Mouse (Mus musculus) liver, embryonic 13.5 days (tissue): ENCODE measurements around the gene Wdr60. TPM values are rescaled to one million over a fixed set of nuclear protein-coding genes. Genes with fewer than 3 reads are reported as not detected.

ENCODE experiments used
- microRNA-seq: library from miRNA; unstranded; fragments of <30 nt; microRNA quantifications from one replicate; pipeline ENCODE4, GENCODE M21; 2016
- polyA plus RNA-seq: library from polyadenylated mRNA; unstranded; fragments of >200 nt; fragmentation: Nextera tagmentation; extraction: Ambion mirVana; gene quantifications from 2 replicates; pipeline ENCODE4 v1.2.1, GENCODE M21; 2015

Wdr60 gene
- polyA plus RNA-seq, 1 experiment from 2014 or later: 5.2 TPM

Small RNA genes lying within 50 kb of the gene (microRNA-seq; reads per million reads assigned to microRNA genes)
- not detected for gene Gm23190

Other genes starting within 250 kb of the Wdr60 start
- gene Zfp386, start 215.3 kb downstream of the Wdr60 start, polyA plus RNA-seq: 6.8 and 7.3 TPM in 2 replicates
- 0.19 and 0.22 TPM in 2 replicates for gene Vipr2, start 185.3 kb downstream of the Wdr60 start, polyA plus RNA-seq
- gene Gm11027, start 12.4 kb upstream of the Wdr60 start, polyA plus RNA-seq: not detected in 2 replicates
- 8.3 and 9.8 TPM in 2 replicates for gene Esyt2, start 18.2 kb upstream of the Wdr60 start, polyA plus RNA-seq
- gene Ncapg2, start 142.4 kb upstream of the Wdr60 start, polyA plus RNA-seq: 44.1 and 58.2 TPM in 2 replicates
- gene Ptprn2, start 222.7 kb upstream of the Wdr60 start, polyA plus RNA-seq: 0.03 and 0.05 TPM in 2 replicates